Mouse (Mus musculus): ENCODE data around the gene Proser1. TPM values are rescaled to one million over a fixed set of nuclear protein-coding genes. Genes with fewer than 3 reads are reported as not detected.

Gene Proser1
- polyA plus RNA-seq, 1 experiment from 2014 or later: 24.8 TPM

DNA sequence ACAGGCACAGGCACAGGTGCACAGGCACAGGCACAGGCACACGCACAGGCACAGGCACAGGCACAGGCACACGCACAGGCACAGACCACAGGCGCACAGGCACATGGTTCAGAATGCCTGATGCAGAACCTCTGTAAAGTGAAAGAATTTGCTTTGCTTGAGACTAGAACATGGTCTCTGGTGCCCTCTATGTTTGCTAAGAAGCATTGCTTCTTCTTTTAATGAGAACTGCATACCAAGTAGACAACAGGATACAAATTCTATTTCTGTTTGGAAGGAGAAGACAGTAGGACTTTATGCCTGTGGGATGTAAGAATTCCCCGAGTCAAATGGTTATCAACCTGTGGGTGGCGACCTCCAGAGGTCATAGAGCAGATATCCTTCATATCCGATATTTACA lies 39.0 kb downstream of the Proser1 start:
- no peak overlapping the region for H3K9ac ChIP-seq
- H3K27ac ChIP-seq: no peak overlapping the region
- no peaks in the 10 kb centered on the region for H3K27me3 ChIP-seq
- 68% methylated on average over 6 of the region's 6 CpGs for WGBS
- H3K4me3 ChIP-seq: no peak overlapping the region
- H3K36me3 ChIP-seq: no peaks in the 10 kb centered on the region
- no peak for ATAC-seq (ENCODE audit: low FRiP score)
- H3K4me1 ChIP-seq (replicated peaks): no peaks in the 10 kb centered on the region
- H3K4me2 ChIP-seq: no peak overlapping the region
- no peaks in the 10 kb centered on the region for H3K9me3 ChIP-seq

- WGBS: 71% methylated on average over 5 of the region's 5 CpGs
- H3K27me3 ChIP-seq: no peaks in the 10 kb centered on the region
- no peak for ATAC-seq (ENCODE audit: low FRiP score)
- no peak overlapping the region for H3K27ac ChIP-seq
- no peaks in the 10 kb centered on the region for H3K36me3 ChIP-seq
- H3K9ac ChIP-seq: no peak overlapping the region
- H3K4me3 ChIP-seq: no peak overlapping the region
- H3K4me2 ChIP-seq: no peak overlapping the region
- H3K9me3 ChIP-seq: no peaks in the 10 kb centered on the region
- no peaks in the 10 kb centered on the region for H3K4me1 ChIP-seq (replicated peaks)
Observed at GRCm38 (mm10) chr3:53513096-53513495, 49.6 kb downstream of the Proser1 start.

- H3K4me1 ChIP-seq (replicated peaks): no peaks in the 10 kb centered on the region
- H3K27me3 ChIP-seq: no peaks in the 10 kb centered on the region
- H3K4me3 ChIP-seq: no peak overlapping the region
- H3K4me2 ChIP-seq: no peak overlapping the region
- no peak for ATAC-seq (ENCODE audit: low FRiP score)
- no peaks in the 10 kb centered on the region for H3K9me3 ChIP-seq
- no peak overlapping the region for H3K27ac ChIP-seq
- WGBS: 84% methylated on average over 4 of the region's 4 CpGs
- no peak overlapping the region for H3K9ac ChIP-seq
- no peaks in the 10 kb centered on the region for H3K36me3 ChIP-seq
Observed at GRCm38 (mm10) chr3:53514221-53515065, 51.0 kb downstream of the Proser1 start.

- no peak overlapping the region for H3K4me2 ChIP-seq
- H3K9me3 ChIP-seq: no peaks in the 10 kb centered on the region
- ATAC-seq (ENCODE audit: low FRiP score): no peak
- peaks cover 3% of the 10 kb centered on the region; the same call in 1 of the 2 replicates for H3K27me3 ChIP-seq
- H3K27ac ChIP-seq: no peak overlapping the region
- WGBS: 84% methylated on average over 10 of the region's 10 CpGs
- no peaks in the 10 kb centered on the region for H3K4me1 ChIP-seq (replicated peaks)
- no peak overlapping the region for H3K4me3 ChIP-seq
- no peaks in the 10 kb centered on the region for H3K36me3 ChIP-seq
- H3K9ac ChIP-seq: no peak overlapping the region
Observed at GRCm38 (mm10) chr3:53522794-53523193, 59.3 kb downstream of the Proser1 start.

DNA sequence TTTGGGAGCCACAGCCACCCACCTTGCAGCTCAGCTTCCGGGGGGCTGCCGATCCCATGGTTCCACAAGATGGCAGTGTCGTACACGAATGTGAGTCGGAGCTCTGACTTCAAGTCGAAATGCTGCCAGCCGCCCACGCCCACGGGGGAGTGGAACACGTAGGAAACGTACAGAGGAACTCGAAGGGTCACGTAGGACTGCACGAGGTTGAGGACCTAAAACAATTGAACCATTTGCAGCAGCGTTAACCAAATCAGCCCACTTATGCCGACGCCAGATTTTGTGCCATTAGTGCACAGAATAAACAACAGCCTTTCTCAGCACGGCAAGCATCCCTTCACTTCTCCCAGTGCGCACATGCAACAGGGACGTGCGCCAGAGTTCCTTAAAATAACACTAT lies 62.3 kb downstream of the Proser1 start:
- 19% methylated on average over 21 of the region's 21 CpGs for WGBS
- H3K4me2 ChIP-seq: peak overlapping the region; percentile 60
- H3K4me3 ChIP-seq: peak overlapping the region; percentile 37
- peaks cover 3% of the 10 kb centered on the region; the same call in 1 of the 2 replicates for H3K27me3 ChIP-seq
- H3K36me3 ChIP-seq: no peaks in the 10 kb centered on the region
- H3K27ac ChIP-seq: no peak overlapping the region
- H3K4me1 ChIP-seq (replicated peaks): no peaks in the 10 kb centered on the region
- peak; percentile 61; the same call in 1 of the 2 replicates for ATAC-seq (ENCODE audit: low FRiP score)
- 0 out of 2 replicates have a peak overlapping the region, but pooled peaks have one; percentile 51 for H3K9ac ChIP-seq
- H3K9me3 ChIP-seq: no peaks in the 10 kb centered on the region

- no peak for ATAC-seq (ENCODE audit: low FRiP score)
- no peak overlapping the region for H3K4me3 ChIP-seq
- WGBS: 88% methylated on average over 6 of the region's 6 CpGs
- no peaks in the 10 kb centered on the region for H3K9me3 ChIP-seq
- no peak overlapping the region for H3K27ac ChIP-seq
- no peak overlapping the region for H3K4me2 ChIP-seq
- no peaks in the 10 kb centered on the region for H3K36me3 ChIP-seq
- peaks cover 3% of the 10 kb centered on the region; the same call in 1 of the 2 replicates for H3K27me3 ChIP-seq
- no peaks in the 10 kb centered on the region for H3K4me1 ChIP-seq (replicated peaks)
- H3K9ac ChIP-seq: no peak overlapping the region
Observed at GRCm38 (mm10) chr3:53530305-53530704, 66.8 kb downstream of the Proser1 start.

Other genes with a start within 250 kb of the Proser1 start
- gene Nhlrc3, start 334 bp upstream of the Proser1 start, polyA plus RNA-seq (2015; fragmentation: Nextera tagmentation; extraction: Ambion mirVana): 9.4 and 10.2 TPM in 2 replicates
- not detected in 2 replicates for gene Stoml3, start 25.0 kb downstream of the Proser1 start, polyA plus RNA-seq (2015; fragmentation: Nextera tagmentation; extraction: Ambion mirVana)
- gene Frem2, start 193.7 kb downstream of the Proser1 start, polyA plus RNA-seq (2015; fragmentation: Nextera tagmentation; extraction: Ambion mirVana): 1.3 TPM in 2 replicates

Measured in hindbrain, embryonic 13.5 days (tissue).